Mouse (Mus musculus) spleen, adult 2 months (tissue): ENCODE measurements around the gene Gpr85. TPM values are rescaled to one million over a fixed set of nuclear protein-coding genes. Genes with fewer than 3 reads are reported as not detected.

ENCODE experiments used
- DNase-seq, 2 experiments: peaks; one replicate each; pipeline versions ENCODE4 v3.0.0 to v3.0.0-alpha.2; 2012 to 2021; ENCODE audit warnings: low spot score in 2 of 2, low read depth in 1 of 2
- H3K27ac ChIP-seq: fragments of 200-500 bp; 2 replicates; pipeline ENCODE4 v1.5.1; 2012; ENCODE audit warnings: low read length, inconsistent platforms; ENCODE audit not compliant: insufficient read depth
- H3K27me3 ChIP-seq: fragments of 200-500 bp; 2 replicates; pipeline ENCODE4 v1.6.1; 2012; ENCODE audit warnings: mild to moderate bottlenecking, moderate library complexity, low read length, inconsistent platforms; ENCODE audit not compliant: control insufficient read depth, insufficient read depth
- H3K36me3 ChIP-seq: fragments of 200-500 bp; 2 replicates; pipeline ENCODE4 v1.6.1; 2012; ENCODE audit warnings: mild to moderate bottlenecking, low read length, inconsistent platforms; ENCODE audit not compliant: control insufficient read depth, insufficient read depth
- H3K4me1 ChIP-seq: fragments of 200-500 bp; 2 replicates; pipeline ENCODE4 v1.6.1; 2011; ENCODE audit warnings: inconsistent platforms; ENCODE audit not compliant: control insufficient read depth, insufficient read depth, insufficient read length
- H3K4me3 ChIP-seq: fragments of 200-500 bp; 2 replicates; pipeline ENCODE4 v1.5.1; 2011; ENCODE audit warnings: mild to moderate bottlenecking, inconsistent platforms; ENCODE audit not compliant: insufficient read depth, insufficient read length; ENCODE audit errors: extremely low read depth
- CTCF ChIP-seq: fragments of 200-500 bp; IDR thresholded peaks from 2 replicates; pipeline ENCODE4 v1.5.1; 2011; ENCODE audit warnings: mild to moderate bottlenecking, inconsistent platforms; ENCODE audit not compliant: insufficient read depth, insufficient read length, insufficient replicate concordance; ENCODE audit errors: extremely low read depth
- POLR2A ChIP-seq: fragments of 200-500 bp; IDR thresholded peaks from 2 replicates; pipeline ENCODE4 v1.6.1; 2011; ENCODE audit warnings: low read depth, low read length, inconsistent platforms
- WGBS: fragments of 180-500 bp; shearing (Covaris S2); methylation state at CpG from one replicate; pipeline ENCODE4 v1.1.7; 2018; 5-methylcytosine and 5-hydroxymethylcytosine counted together
- polyA plus RNA-seq: library from polyadenylated mRNA; depleted of rRNA; stranded (reverse); fragments of >200 nt; gene quantifications from 2 replicates; pipeline ENCODE4 v1.2.3, GENCODE M21; 2012; rRNA removed

Gene Gpr85
- polyA plus RNA-seq, 1 experiment = 0.16 TPM

GRCm38 (mm10) chr6:13816661-13817060 is 23.1 kb downstream of the Gpr85 start:
- no peak for DNase-seq
- H3K36me3 ChIP-seq = no peaks in the 10 kb centered on the region
- TF ChIP-seq CTCF (no peak), POLR2A (no peak)
- no peak overlapping the region for H3K27ac ChIP-seq
- H3K27me3 ChIP-seq = no peaks in the 10 kb centered on the region
- H3K4me1 ChIP-seq = no peaks in the 10 kb centered on the region
- H3K4me3 ChIP-seq = no peak overlapping the region

GRCm38 (mm10) chr6:13812157-13812556 is 27.6 kb downstream of the Gpr85 start:
- TF ChIP-seq CTCF = no peak
- TF ChIP-seq POLR2A = no peak
- Histone ChIP-seq H3K4me3 (no peak overlapping the region), H3K27ac (no peak overlapping the region), H3K4me1 (no peaks in the 10 kb centered on the region), H3K36me3 (no peaks in the 10 kb centered on the region), H3K27me3 (no peaks in the 10 kb centered on the region)
- DNase-seq = no peak
- WGBS = 86% methylated on average over 4 of the region's 4 CpGs

GRCm38 (mm10) chr6:13800071-13800470 is 39.7 kb downstream of the Gpr85 start:
- DNase-seq = no peak
- no peaks in the 10 kb centered on the region for H3K4me1 ChIP-seq
- H3K36me3 ChIP-seq = no peaks in the 10 kb centered on the region
- H3K27me3 ChIP-seq = no peaks in the 10 kb centered on the region
- no peak overlapping the region for H3K27ac ChIP-seq
- TF ChIP-seq CTCF (no peak), POLR2A (no peak)
- 6% methylated on average over 7 of the region's 7 CpGs for WGBS
- no peak overlapping the region for H3K4me3 ChIP-seq

- Histone ChIP-seq H3K27ac (no peak overlapping the region), H3K27me3 (no peaks in the 10 kb centered on the region), H3K4me3 (no peak overlapping the region), H3K36me3 (no peaks in the 10 kb centered on the region), H3K4me1 (no peaks in the 10 kb centered on the region)
- no peak for TF ChIP-seq CTCF
- TF ChIP-seq POLR2A = no peak
- DNase-seq = no peak
Measured at GRCm38 (mm10) chr6:13797389-13797788, 42.4 kb downstream of the Gpr85 start.

Other genes starting within 250 kb of the Gpr85 start
- gene Tmem168, start 231.8 kb downstream of the Gpr85 start, polyA plus RNA-seq = 9.0 and 9.6 TPM in 2 replicates
- 2.6 and 3.0 TPM in 2 replicates for gene Bmt2, start 162.0 kb downstream of the Gpr85 start, polyA plus RNA-seq
- gene 2610001J05Rik, start 31.6 kb upstream of the Gpr85 start, polyA plus RNA-seq = 12.3 and 14.4 TPM in 2 replicates